Mouse (Mus musculus): ENCODE measurements around the gene BC028528.
"Not testable (repeated sequence)": the region's sequence is repeated elsewhere in the genome, so short reads cannot be mapped to it uniquely, and the experiment has no call there.

DNA sequence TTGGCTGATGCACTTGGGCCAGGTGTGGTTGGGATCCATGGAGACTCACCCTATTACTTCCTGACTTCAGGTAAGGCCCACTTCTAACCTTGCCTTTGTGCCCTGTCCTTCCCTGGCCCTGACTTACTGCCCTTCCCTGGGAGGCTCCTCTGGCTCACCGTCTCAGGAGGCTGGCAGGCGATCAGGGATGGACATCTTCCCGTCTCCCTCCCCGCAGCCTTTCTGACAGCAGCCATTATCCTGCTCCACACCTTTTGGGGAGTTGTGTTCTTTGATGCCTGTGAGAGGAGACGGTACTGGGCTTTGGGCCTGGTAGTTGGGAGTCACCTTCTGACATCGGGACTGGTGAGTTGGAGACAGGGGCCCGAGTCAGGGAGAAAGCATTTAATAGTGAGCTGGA, 3.7 kb upstream of the BC028528 start:
- TF ChIP-seq CTCF (conservative IDR thresholded peaks at IDR 0.05; ENCODE audit: insufficient read depth, insufficient read length, low read depth, low read length); POLR2A (IDR thresholded peaks at IDR 0.05; ENCODE audit: low read depth, low read length): not testable (repeated sequence)
